Mouse (Mus musculus): ENCODE data around the gene Spag16.

DNA sequence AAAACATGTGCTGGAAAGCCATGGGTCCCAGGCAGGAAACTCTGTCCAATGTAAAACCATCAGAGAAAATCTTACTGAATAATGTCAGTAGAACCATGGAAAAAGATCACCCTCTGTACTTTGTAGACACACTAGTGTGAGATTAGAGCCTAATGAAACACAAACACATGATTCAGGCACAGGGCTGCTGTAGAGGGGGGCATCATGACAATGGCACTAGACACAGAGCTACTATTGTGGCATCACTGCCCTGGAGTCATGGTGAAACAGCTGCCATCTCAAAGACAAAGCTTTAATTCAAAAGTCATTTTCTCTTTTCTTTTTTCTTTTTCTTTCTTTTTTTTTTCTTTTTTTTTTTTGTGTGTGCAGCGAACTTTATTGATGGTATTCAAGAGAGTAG, 240.6 kb downstream of the Spag16 start:
- TF ChIP-seq POLR2A (IDR thresholded peaks at IDR 0.05; ENCODE audit: insufficient read length, low read depth) = no peak
- TF ChIP-seq USF1 (IDR thresholded peaks at IDR 0.05; ENCODE audit: low read depth) = no peak
- no peak for TF ChIP-seq POLR2AphosphoS2 (IDR thresholded peaks at IDR 0.05; ENCODE audit: insufficient read length, low read depth)
- no peak for TF ChIP-seq TCF12 (IDR thresholded peaks at IDR 0.05; ENCODE audit: insufficient read depth, poor library complexity, severe bottlenecking)
- no peak for TF ChIP-seq MAX (IDR thresholded peaks at IDR 0.05; ENCODE audit: low read depth)
- no peak for TF ChIP-seq MYOD1 (IDR thresholded peaks at IDR 0.05; ENCODE audit: control insufficient read depth in 1 of 3, insufficient read length in 2 of 3, low read depth in 2 of 3)
- no peak for TF ChIP-seq MYOG (IDR thresholded peaks at IDR 0.05; ENCODE audit: control insufficient read depth in 1 of 3, insufficient read depth in 1 of 3, insufficient read length in 2 of 3, low read depth in 2 of 3)

Measured in myocyte (in vitro differentiated cells).